8 mouse cellular contexts compared by ENCODE assay signal in genomic region chr7:19307739-19308453, GRCm38 (mm10). TPM values are rescaled to one million over a fixed set of nuclear protein-coding genes. Genes with fewer than 3 reads are reported as not detected.
DNase-seq lines count a peak whose midpoint lies in the region; ATAC-seq and TF ChIP-seq lines count a peak whose summit lies in the region.

No protein-coding gene starts in this region.

- intact Hi-C loops in left cerebral cortex, postnatal 4 days (cut with DNase I): no loop called here

- H3K27ac ChIP-seq in intestine, postnatal 0 days (ENCODE audit: low read depth, low read length): peak overlapping the region; percentile 68

- no peaks in the 10 kb centered on the region for H3K36me3 ChIP-seq in intestine, postnatal 0 days (ENCODE audit: control insufficient read depth, insufficient read depth)

- peak overlapping the region; percentile 97 for H3K4me2 ChIP-seq in intestine, postnatal 0 days (replicated peaks; ENCODE audit: low read depth)

- 4% methylated on average over 17 of the region's 18 CpGs for WGBS in intestine, postnatal 0 days

- no peaks in the 10 kb centered on the region for H3K9me3 ChIP-seq in intestine, postnatal 0 days (ENCODE audit: control insufficient read depth)

- DNase-seq in 3T3-L1 (ENCODE audit: low read depth, low spot score) (peak; percentile 82), R1 (ENCODE audit: low read depth, low spot score) (peak; percentile 97)
- peak; percentile 83 for DNase-seq in embryo, embryonic 10.5 days (ENCODE audit: low spot score)
- DNase-seq in left cerebral cortex, postnatal 4 days: peak; percentile 81
- peak; percentile 62 to 74 for DNase-seq in spleen, postnatal 4 days (ENCODE audit: low spot score in 2 of 2)

- H3K4me1 ChIP-seq in intestine, postnatal 0 days (replicated peaks; ENCODE audit: control insufficient read depth, insufficient read depth, low read length): no peaks in the 10 kb centered on the region

- TF ChIP-seq CTCF in intestine, postnatal 0 days (IDR thresholded peaks at IDR 0.05; ENCODE audit: low read depth): no peak

- peak overlapping the region; percentile 71 for H3K4me3 ChIP-seq in intestine, postnatal 0 days (ENCODE audit: low read depth, low read length)

- H3K27me3 ChIP-seq in intestine, postnatal 0 days (replicated peaks; ENCODE audit: control insufficient read depth, insufficient read depth, low read length): peaks cover 45% of the 10 kb centered on the region

- peak; percentile 5 for ATAC-seq in granulocyte monocyte progenitor cell, adult 5-6 weeks (replicated peaks; ENCODE audit: poor library complexity, severe bottlenecking)
- ATAC-seq in intestine, postnatal 0 days: peak; percentile 22
- peak; percentile 15 for ATAC-seq in megakaryocyte-erythroid progenitor cell, adult 5-6 weeks (replicated peaks; ENCODE audit: low FRiP score, low TSS enrichment, poor library complexity, severe bottlenecking)

- H3K9ac ChIP-seq in intestine, postnatal 0 days (ENCODE audit: low read depth, low read length): peak overlapping the region; percentile 57

RNA-seq across cellular contexts. Expression of gene Fosb, which starts 2.0 kb away (rescaled TPM):
- 8.1 and 13.7 TPM in 2 replicates for total RNA-seq in granulocyte monocyte progenitor cell, adult 5-6 weeks (2014; fragmentation: Nextera tagmentation)
- 19.3 and 24.4 TPM in 2 replicates for total RNA-seq in granulocyte monocyte progenitor cell, adult 5-6 weeks (2017)
- polyA plus RNA-seq in intestine, postnatal 0 days (2015; fragmentation: Nextera tagmentation; extraction: Ambion mirVana): 0.12 and 0.54 TPM in 2 replicates
- 1 to 10 TPM; 1.2 to 1.3 TPM for total RNA-seq in left cerebral cortex, postnatal 4 days (2021)
- 4.2 and 4.8 TPM in 2 replicates for total RNA-seq in megakaryocyte-erythroid progenitor cell, adult 5-6 weeks (2014; fragmentation: Nextera tagmentation)
- 52.4 and 77.0 TPM in 2 replicates for total RNA-seq in megakaryocyte-erythroid progenitor cell, adult 5-6 weeks (2017)

RNA-seq across cellular contexts. Expression of gene Rtn2, which starts 25.5 kb away (rescaled TPM):
- total RNA-seq in granulocyte monocyte progenitor cell, adult 5-6 weeks (2014; fragmentation: Nextera tagmentation): not detected in 2 replicates
- not detected in 2 replicates for total RNA-seq in granulocyte monocyte progenitor cell, adult 5-6 weeks (2017)
- polyA plus RNA-seq in intestine, postnatal 0 days (2015; fragmentation: Nextera tagmentation; extraction: Ambion mirVana): 7.1 and 9.3 TPM in 2 replicates
- 100 to 1,000 TPM; 154 to 161 TPM for total RNA-seq in left cerebral cortex, postnatal 4 days (2021)
- not detected in 2 replicates for total RNA-seq in megakaryocyte-erythroid progenitor cell, adult 5-6 weeks (2014; fragmentation: Nextera tagmentation)
- total RNA-seq in megakaryocyte-erythroid progenitor cell, adult 5-6 weeks (2017): not detected in 2 replicates

RNA-seq across cellular contexts. Expression of gene Ppm1n, which starts 28.0 kb away (rescaled TPM):
- not detected in 2 replicates for total RNA-seq in granulocyte monocyte progenitor cell, adult 5-6 weeks (2014; fragmentation: Nextera tagmentation)
- not detected in 2 replicates for total RNA-seq in granulocyte monocyte progenitor cell, adult 5-6 weeks (2017)
- polyA plus RNA-seq in intestine, postnatal 0 days (2015; fragmentation: Nextera tagmentation; extraction: Ambion mirVana): 0.12 and 0.14 TPM in 2 replicates
- under 1 TPM; 0.60 to 0.64 TPM for total RNA-seq in left cerebral cortex, postnatal 4 days (2021)
- not detected in 2 replicates for total RNA-seq in megakaryocyte-erythroid progenitor cell, adult 5-6 weeks (2014; fragmentation: Nextera tagmentation)
- not detected in 2 replicates for total RNA-seq in megakaryocyte-erythroid progenitor cell, adult 5-6 weeks (2017)

RNA-seq across cellular contexts. Expression of gene Vasp, which starts 36.3 kb away (rescaled TPM):
- 60.7 and 70.5 TPM in 2 replicates for total RNA-seq in granulocyte monocyte progenitor cell, adult 5-6 weeks (2014; fragmentation: Nextera tagmentation)
- 52.8 and 63.3 TPM in 2 replicates for total RNA-seq in granulocyte monocyte progenitor cell, adult 5-6 weeks (2017)
- 98.5 and 106 TPM in 2 replicates for polyA plus RNA-seq in intestine, postnatal 0 days (2015; fragmentation: Nextera tagmentation; extraction: Ambion mirVana)
- total RNA-seq in left cerebral cortex, postnatal 4 days (2021): 10 to 100 TPM; 45.3 to 46.6 TPM
- 19.3 and 34.8 TPM in 2 replicates for total RNA-seq in megakaryocyte-erythroid progenitor cell, adult 5-6 weeks (2014; fragmentation: Nextera tagmentation)
- total RNA-seq in megakaryocyte-erythroid progenitor cell, adult 5-6 weeks (2017): 27.9 and 53.7 TPM in 2 replicates

RNA-seq across cellular contexts. Expression of gene Ercc1, which starts 36.7 kb away (rescaled TPM):
- 12.4 and 42.8 TPM in 2 replicates for total RNA-seq in granulocyte monocyte progenitor cell, adult 5-6 weeks (2014; fragmentation: Nextera tagmentation)
- total RNA-seq in granulocyte monocyte progenitor cell, adult 5-6 weeks (2017): 29.4 and 34.9 TPM in 2 replicates
- polyA plus RNA-seq in intestine, postnatal 0 days (2015; fragmentation: Nextera tagmentation; extraction: Ambion mirVana): 22.1 and 27.1 TPM in 2 replicates
- total RNA-seq in left cerebral cortex, postnatal 4 days (2021): 10 to 100 TPM; 60.1 to 70.9 TPM
- 31.3 and 51.5 TPM in 2 replicates for total RNA-seq in megakaryocyte-erythroid progenitor cell, adult 5-6 weeks (2014; fragmentation: Nextera tagmentation)
- total RNA-seq in megakaryocyte-erythroid progenitor cell, adult 5-6 weeks (2017): 19.8 and 23.8 TPM in 2 replicates

Comparison
In these comparisons a context has a peak if more than half of its experiments do, and no peak if none do; other contexts are left out.
1. Peak in every context shown above with its lines: DNase-seq, ATAC-seq, H3K4me3 ChIP-seq and H3K27ac ChIP-seq.
2. RNA of gene Rtn2, which starts 25.5 kb away (total RNA-seq): 154 to 161 TPM in left cerebral cortex, postnatal 4 days; not detected in granulocyte monocyte progenitor cell, adult 5-6 weeks and not detected in megakaryocyte-erythroid progenitor cell, adult 5-6 weeks; every median in the first group is over 100 times any median in the second.